Mouse (Mus musculus): Measurements from ENCODE around the gene Oxt. TPM values are rescaled to one million over a fixed set of nuclear protein-coding genes. Genes with fewer than 3 reads are reported as not detected.

The Oxt gene
- total RNA-seq, 1 experiment, result 0.45 TPM

GRCm38 (mm10) chr2:130583902-130584560, 8.1 kb downstream of the Oxt start:
- H3K27ac ChIP-seq (ENCODE audit: insufficient read depth, low read depth, low read length, poor library complexity, severe bottlenecking), result no peak overlapping the region
- H3K36me3 ChIP-seq (ENCODE audit: control insufficient read depth, insufficient read depth, low read length, poor library complexity, severe bottlenecking), result no peaks in the 10 kb centered on the region
- no peak overlapping the region for H3K4me3 ChIP-seq (ENCODE audit: insufficient read depth in 1 of 2, low read depth in 1 of 2, low read length in 2 of 2, poor library complexity in 1 of 2, severe bottlenecking in 1 of 2)
- in situ Hi-C loops (cut with MboI; ENCODE audit: low sequenced_read_pairs in 2 of 2, unreplicated experiment in 2 of 2), result no loop called here
- TF ChIP-seq ZC3H11A (IDR thresholded peaks at IDR 0.05; ENCODE audit: borderline replicate concordance, low read depth, low read length) (no peak), ZNF384 (IDR thresholded peaks at IDR 0.05; ENCODE audit: low read depth, low read length) (no peak), HCFC1 (IDR thresholded peaks at IDR 0.05; ENCODE audit: borderline replicate concordance, insufficient read depth, low read length) (no peak), CHD2 (IDR thresholded peaks at IDR 0.05; ENCODE audit: low read depth, low read length) (no peak), MAFK (IDR thresholded peaks at IDR 0.05; ENCODE audit: insufficient read depth, low read depth, low read length) (no peak)
- H3K9me3 ChIP-seq (ENCODE audit: control insufficient read depth, insufficient read depth, low read depth, low read length), result no peaks in the 10 kb centered on the region
- no peak for DNase-seq (ENCODE audit: low read depth, low spot score)
- no peak overlapping the region for H3K9ac ChIP-seq (ENCODE audit: insufficient read depth, low read depth, low read length, poor library complexity, severe bottlenecking)
- peaks cover 0 to 7% of the 10 kb centered on the region in 2 experiments; a peak in 1 of 4 replicates for H3K4me1 ChIP-seq (ENCODE audit: control insufficient read depth in 2 of 2, insufficient read depth in 2 of 2, low read length in 2 of 2, poor library complexity in 1 of 2)

GRCm38 (mm10) chr2:130586016-130586415, 10.0 kb downstream of the Oxt start:
- DNase-seq (ENCODE audit: low read depth, low spot score), result no peak
- in situ Hi-C loops (cut with MboI; ENCODE audit: low sequenced_read_pairs in 2 of 2, unreplicated experiment in 2 of 2), result no loop called here
- Histone ChIP-seq H3K4me3 (ENCODE audit: insufficient read depth in 1 of 2, low read depth in 1 of 2, low read length in 2 of 2, poor library complexity in 1 of 2, severe bottlenecking in 1 of 2) (no peak overlapping the region), H3K4me1 (ENCODE audit: control insufficient read depth in 2 of 2, insufficient read depth in 2 of 2, low read length in 2 of 2, poor library complexity in 1 of 2) (peaks cover 0 to 2% of the 10 kb centered on the region in 2 experiments; a peak in 1 of 4 replicates), H3K36me3 (ENCODE audit: control insufficient read depth, insufficient read depth, low read length, poor library complexity, severe bottlenecking) (peaks cover 2% of the 10 kb centered on the region; the same call in 1 of the 2 replicates), H3K9ac (ENCODE audit: insufficient read depth, low read depth, low read length, poor library complexity, severe bottlenecking) (no peak overlapping the region), H3K9me3 (ENCODE audit: control insufficient read depth, insufficient read depth, low read depth, low read length) (no peaks in the 10 kb centered on the region), H3K27ac (ENCODE audit: insufficient read depth, low read depth, low read length, poor library complexity, severe bottlenecking) (no peak overlapping the region)
- TF ChIP-seq ZNF384 (IDR thresholded peaks at IDR 0.05; ENCODE audit: low read depth, low read length) (no peak), HCFC1 (IDR thresholded peaks at IDR 0.05; ENCODE audit: borderline replicate concordance, insufficient read depth, low read length) (no peak), CHD2 (IDR thresholded peaks at IDR 0.05; ENCODE audit: low read depth, low read length) (no peak), MAFK (IDR thresholded peaks at IDR 0.05; ENCODE audit: insufficient read depth, low read depth, low read length) (no peak), ZC3H11A (IDR thresholded peaks at IDR 0.05; ENCODE audit: borderline replicate concordance, low read depth, low read length) (no peak)

- in situ Hi-C loops (cut with MboI; ENCODE audit: low sequenced_read_pairs in 2 of 2, unreplicated experiment in 2 of 2), result no loop called here
- Histone ChIP-seq H3K9ac (ENCODE audit: insufficient read depth, low read depth, low read length, poor library complexity, severe bottlenecking) (no peak overlapping the region), H3K4me1 (ENCODE audit: control insufficient read depth in 2 of 2, insufficient read depth in 2 of 2, low read length in 2 of 2, poor library complexity in 1 of 2) (peaks cover 0 to 2% of the 10 kb centered on the region in 2 experiments; a peak in 1 of 4 replicates), H3K4me3 (ENCODE audit: insufficient read depth in 1 of 2, low read depth in 1 of 2, low read length in 2 of 2, poor library complexity in 1 of 2, severe bottlenecking in 1 of 2) (no peak overlapping the region), H3K9me3 (ENCODE audit: control insufficient read depth, insufficient read depth, low read depth, low read length) (no peaks in the 10 kb centered on the region), H3K27ac (ENCODE audit: insufficient read depth, low read depth, low read length, poor library complexity, severe bottlenecking) (no peak overlapping the region; the same call in 1 of the 2 replicates), H3K36me3 (ENCODE audit: control insufficient read depth, insufficient read depth, low read length, poor library complexity, severe bottlenecking) (peaks cover 9% of the 10 kb centered on the region; the same call in 1 of the 2 replicates)
- no peak for TF ChIP-seq HCFC1 (IDR thresholded peaks at IDR 0.05; ENCODE audit: borderline replicate concordance, insufficient read depth, low read length)
- no peak for TF ChIP-seq CHD2 (IDR thresholded peaks at IDR 0.05; ENCODE audit: low read depth, low read length)
- no peak for TF ChIP-seq MAFK (IDR thresholded peaks at IDR 0.05; ENCODE audit: insufficient read depth, low read depth, low read length)
- no peak for TF ChIP-seq ZNF384 (IDR thresholded peaks at IDR 0.05; ENCODE audit: low read depth, low read length)
- TF ChIP-seq ZC3H11A (IDR thresholded peaks at IDR 0.05; ENCODE audit: borderline replicate concordance, low read depth, low read length), result no peak
- no peak for DNase-seq (ENCODE audit: low read depth, low spot score)
Observed at GRCm38 (mm10) chr2:130588373-130588772, 12.4 kb downstream of the Oxt start.

GRCm38 (mm10) chr2:130589157-130589556, 13.2 kb downstream of the Oxt start:
- Histone ChIP-seq H3K9ac (ENCODE audit: insufficient read depth, low read depth, low read length, poor library complexity, severe bottlenecking) (no peak overlapping the region), H3K9me3 (ENCODE audit: control insufficient read depth, insufficient read depth, low read depth, low read length) (no peaks in the 10 kb centered on the region), H3K4me1 (ENCODE audit: control insufficient read depth in 2 of 2, insufficient read depth in 2 of 2, low read length in 2 of 2, poor library complexity in 1 of 2) (peaks cover 0 to 2% of the 10 kb centered on the region in 2 experiments; a peak in 1 of 4 replicates), H3K27ac (ENCODE audit: insufficient read depth, low read depth, low read length, poor library complexity, severe bottlenecking) (no peak overlapping the region), H3K36me3 (ENCODE audit: control insufficient read depth, insufficient read depth, low read length, poor library complexity, severe bottlenecking) (peaks cover 9% of the 10 kb centered on the region; the same call in 1 of the 2 replicates), H3K4me3 (ENCODE audit: insufficient read depth in 1 of 2, low read depth in 1 of 2, low read length in 2 of 2, poor library complexity in 1 of 2, severe bottlenecking in 1 of 2) (no peak overlapping the region)
- in situ Hi-C loops (cut with MboI; ENCODE audit: low sequenced_read_pairs in 2 of 2, unreplicated experiment in 2 of 2), result no loop called here
- TF ChIP-seq MAFK (IDR thresholded peaks at IDR 0.05; ENCODE audit: insufficient read depth, low read depth, low read length), result no peak
- no peak for DNase-seq (ENCODE audit: low read depth, low spot score)

Measured in ES-E14 (cell line).